Mouse (Mus musculus): Measurements from ENCODE around the gene Emilin2. TPM values are rescaled to one million over a fixed set of nuclear protein-coding genes. Genes with fewer than 3 reads are reported as not detected.

The Emilin2 gene
- polyA plus RNA-seq, 1 experiment, result 2.6 TPM

- Histone ChIP-seq H3K27ac (ENCODE audit: insufficient read depth, low read length) (no peak overlapping the region), H3K27me3 (ENCODE audit: control insufficient read depth, insufficient read depth, low read length, poor library complexity, severe bottlenecking) (no peaks in the 10 kb centered on the region), H3K4me3 (ENCODE audit: low read depth, low read length) (no peak overlapping the region), H3K9ac (ENCODE audit: low read depth, poor library complexity, severe bottlenecking) (no peak overlapping the region), H3K36me3 (ENCODE audit: control insufficient read depth, insufficient read depth, low read length, poor library complexity, severe bottlenecking) (no peaks in the 10 kb centered on the region), H3K4me1 (ENCODE audit: control insufficient read depth, insufficient read depth, low read length) (no peaks in the 10 kb centered on the region), H3K9me3 (replicated peaks; ENCODE audit: control insufficient read depth, insufficient read depth, low read length, poor library complexity, severe bottlenecking) (no peaks in the 10 kb centered on the region)
- TF ChIP-seq POLR2A (IDR thresholded peaks at IDR 0.05; ENCODE audit: insufficient read depth, low read length) (no peak), EP300 (IDR thresholded peaks at IDR 0.05; ENCODE audit: insufficient read depth, low read depth, low read length) (no peak), CTCF (IDR thresholded peaks at IDR 0.05; ENCODE audit: low read depth, low read length) (no peak)
Measured at GRCm38 (mm10) chr17:71251601-71252001, 60.2 kb downstream of the Emilin2 start.

- TF ChIP-seq POLR2A (IDR thresholded peaks at IDR 0.05; ENCODE audit: insufficient read depth, low read length) (no peak), EP300 (IDR thresholded peaks at IDR 0.05; ENCODE audit: insufficient read depth, low read depth, low read length) (no peak), CTCF (IDR thresholded peaks at IDR 0.05; ENCODE audit: low read depth, low read length) (no peak)
- Histone ChIP-seq H3K4me3 (ENCODE audit: low read depth, low read length) (no peak overlapping the region), H3K36me3 (ENCODE audit: control insufficient read depth, insufficient read depth, low read length, poor library complexity, severe bottlenecking) (no peaks in the 10 kb centered on the region), H3K27ac (ENCODE audit: insufficient read depth, low read length) (no peak overlapping the region), H3K4me1 (ENCODE audit: control insufficient read depth, insufficient read depth, low read length) (no peaks in the 10 kb centered on the region), H3K9me3 (replicated peaks; ENCODE audit: control insufficient read depth, insufficient read depth, low read length, poor library complexity, severe bottlenecking) (no peaks in the 10 kb centered on the region), H3K27me3 (ENCODE audit: control insufficient read depth, insufficient read depth, low read length, poor library complexity, severe bottlenecking) (no peaks in the 10 kb centered on the region), H3K9ac (ENCODE audit: low read depth, poor library complexity, severe bottlenecking) (no peak overlapping the region)
Measured at GRCm38 (mm10) chr17:71250819-71251600, 60.8 kb downstream of the Emilin2 start.

- H3K27ac ChIP-seq (ENCODE audit: insufficient read depth, low read length), result no peak overlapping the region
- no peaks in the 10 kb centered on the region for H3K36me3 ChIP-seq (ENCODE audit: control insufficient read depth, insufficient read depth, low read length, poor library complexity, severe bottlenecking)
- no peaks in the 10 kb centered on the region for H3K4me1 ChIP-seq (ENCODE audit: control insufficient read depth, insufficient read depth, low read length)
Measured at GRCm38 (mm10) chr17:71250046-71250445, 61.7 kb downstream of the Emilin2 start.

GRCm38 (mm10) chr17:71248963-71249362 lies 62.8 kb downstream of the Emilin2 start:
- no peaks in the 10 kb centered on the region for H3K27me3 ChIP-seq (ENCODE audit: control insufficient read depth, insufficient read depth, low read length, poor library complexity, severe bottlenecking)
- no peak overlapping the region for H3K9ac ChIP-seq (ENCODE audit: low read depth, poor library complexity, severe bottlenecking)
- no peak overlapping the region for H3K27ac ChIP-seq (ENCODE audit: insufficient read depth, low read length)
- no peaks in the 10 kb centered on the region for H3K4me1 ChIP-seq (ENCODE audit: control insufficient read depth, insufficient read depth, low read length)
- TF ChIP-seq CTCF (IDR thresholded peaks at IDR 0.05; ENCODE audit: low read depth, low read length) (no peak), POLR2A (IDR thresholded peaks at IDR 0.05; ENCODE audit: insufficient read depth, low read length) (no peak), EP300 (IDR thresholded peaks at IDR 0.05; ENCODE audit: insufficient read depth, low read depth, low read length) (no peak)
- no peaks in the 10 kb centered on the region for H3K36me3 ChIP-seq (ENCODE audit: control insufficient read depth, insufficient read depth, low read length, poor library complexity, severe bottlenecking)
- H3K9me3 ChIP-seq (replicated peaks; ENCODE audit: control insufficient read depth, insufficient read depth, low read length, poor library complexity, severe bottlenecking), result no peaks in the 10 kb centered on the region
- H3K4me3 ChIP-seq (ENCODE audit: low read depth, low read length), result no peak overlapping the region

More at GRCm38 (mm10) chr17:71250046-71250445, 61.7 kb downstream of the Emilin2 start:
- H3K27me3 ChIP-seq (ENCODE audit: control insufficient read depth, insufficient read depth, low read length, poor library complexity, severe bottlenecking), result no peaks in the 10 kb centered on the region
- H3K9me3 ChIP-seq (replicated peaks; ENCODE audit: control insufficient read depth, insufficient read depth, low read length, poor library complexity, severe bottlenecking), result no peaks in the 10 kb centered on the region
- H3K9ac ChIP-seq (ENCODE audit: low read depth, poor library complexity, severe bottlenecking), result no peak overlapping the region
- no peak for TF ChIP-seq POLR2A (IDR thresholded peaks at IDR 0.05; ENCODE audit: insufficient read depth, low read length)
- no peak for TF ChIP-seq EP300 (IDR thresholded peaks at IDR 0.05; ENCODE audit: insufficient read depth, low read depth, low read length)
- TF ChIP-seq CTCF (IDR thresholded peaks at IDR 0.05; ENCODE audit: low read depth, low read length), result no peak
- no peak overlapping the region for H3K4me3 ChIP-seq (ENCODE audit: low read depth, low read length)

- no peaks in the 10 kb centered on the region for H3K4me1 ChIP-seq (ENCODE audit: control insufficient read depth, insufficient read depth, low read length)
Measured at GRCm38 (mm10) chr17:71246022-71246421, 65.8 kb downstream of the Emilin2 start.

GRCm38 (mm10) chr17:71245133-71245532 lies 66.6 kb downstream of the Emilin2 start:
- Histone ChIP-seq H3K9ac (ENCODE audit: low read depth, poor library complexity, severe bottlenecking) (no peak overlapping the region), H3K36me3 (ENCODE audit: control insufficient read depth, insufficient read depth, low read length, poor library complexity, severe bottlenecking) (no peaks in the 10 kb centered on the region), H3K9me3 (replicated peaks; ENCODE audit: control insufficient read depth, insufficient read depth, low read length, poor library complexity, severe bottlenecking) (no peaks in the 10 kb centered on the region), H3K27me3 (ENCODE audit: control insufficient read depth, insufficient read depth, low read length, poor library complexity, severe bottlenecking) (no peaks in the 10 kb centered on the region), H3K27ac (ENCODE audit: insufficient read depth, low read length) (no peak overlapping the region), H3K4me3 (ENCODE audit: low read depth, low read length) (no peak overlapping the region), H3K4me1 (ENCODE audit: control insufficient read depth, insufficient read depth, low read length) (no peaks in the 10 kb centered on the region)
- TF ChIP-seq CTCF (IDR thresholded peaks at IDR 0.05; ENCODE audit: low read depth, low read length) (no peak), EP300 (IDR thresholded peaks at IDR 0.05; ENCODE audit: insufficient read depth, low read depth, low read length) (no peak), POLR2A (IDR thresholded peaks at IDR 0.05; ENCODE audit: insufficient read depth, low read length) (no peak)

More at GRCm38 (mm10) chr17:71246022-71246421, 65.8 kb downstream of the Emilin2 start:
- no peak overlapping the region for H3K9ac ChIP-seq (ENCODE audit: low read depth, poor library complexity, severe bottlenecking)
- no peaks in the 10 kb centered on the region for H3K27me3 ChIP-seq (ENCODE audit: control insufficient read depth, insufficient read depth, low read length, poor library complexity, severe bottlenecking)
- H3K4me3 ChIP-seq (ENCODE audit: low read depth, low read length), result no peak overlapping the region
- no peak overlapping the region for H3K27ac ChIP-seq (ENCODE audit: insufficient read depth, low read length)
- H3K36me3 ChIP-seq (ENCODE audit: control insufficient read depth, insufficient read depth, low read length, poor library complexity, severe bottlenecking), result no peaks in the 10 kb centered on the region
- no peaks in the 10 kb centered on the region for H3K9me3 ChIP-seq (replicated peaks; ENCODE audit: control insufficient read depth, insufficient read depth, low read length, poor library complexity, severe bottlenecking)
- TF ChIP-seq POLR2A (IDR thresholded peaks at IDR 0.05; ENCODE audit: insufficient read depth, low read length) (no peak), EP300 (IDR thresholded peaks at IDR 0.05; ENCODE audit: insufficient read depth, low read depth, low read length) (no peak), CTCF (IDR thresholded peaks at IDR 0.05; ENCODE audit: low read depth, low read length) (no peak)
